Mouse (Mus musculus) liver, embryonic 12.5 days (tissue): ENCODE data around the gene Sycn. TPM values are rescaled to one million over a fixed set of nuclear protein-coding genes. Genes with fewer than 3 reads are reported as not detected.

Source experiments
- ATAC-seq: fragments of 200-750 bp; cut with Nextera tagmentation; 2 replicates; pipeline ENCODE4 v1.8.0; 2017; ENCODE audit warnings: moderate number of reproducible peaks, mild to moderate bottlenecking, moderate library complexity
- H3K27ac ChIP-seq: fragments of 300-500 bp; sonication (generic); 2 replicates; pipeline ENCODE4 v1.5.1; 2016; ENCODE audit warnings: mild to moderate bottlenecking
- H3K27me3 ChIP-seq: fragments of 300-500 bp; sonication (generic); replicated peaks from 2 replicates; pipeline ENCODE4 v1.6.1; 2016; ENCODE audit warnings: mild to moderate bottlenecking, moderate library complexity
- H3K36me3 ChIP-seq: fragments of 300-500 bp; sonication (generic); 2 replicates; pipeline ENCODE4 v1.6.1; 2016; ENCODE audit warnings: mild to moderate bottlenecking, moderate library complexity
- H3K4me1 ChIP-seq: fragments of 300-500 bp; sonication (generic); 2 replicates; pipeline ENCODE4 v1.6.1; 2016
- H3K4me2 ChIP-seq: fragments of 300-500 bp; sonication (generic); 2 replicates; pipeline ENCODE4 v1.6.1; 2016; ENCODE audit warnings: mild to moderate bottlenecking, moderate library complexity
- H3K4me3 ChIP-seq: fragments of 300-500 bp; sonication (generic); 2 replicates; pipeline ENCODE4 v1.5.1; 2016; ENCODE audit warnings: mild to moderate bottlenecking, moderate library complexity
- H3K9ac ChIP-seq: fragments of 300-500 bp; sonication (generic); 2 replicates; pipeline ENCODE4 v1.6.1; 2016; ENCODE audit warnings: mild to moderate bottlenecking, moderate library complexity
- H3K9me3 ChIP-seq: fragments of 300-500 bp; sonication (generic); replicated peaks from 2 replicates; pipeline ENCODE4 v1.6.1; 2016; ENCODE audit warnings: mild to moderate bottlenecking, moderate library complexity
- WGBS: fragments of 180-500 bp; shearing (Covaris S2); methylation state at CpG from one replicate; pipeline ENCODE4 v1.1.7; 2016; ENCODE audit not compliant: insufficient replicate concordance; 5-methylcytosine and 5-hydroxymethylcytosine counted together
- polyA plus RNA-seq: library from polyadenylated mRNA; unstranded; fragments of >200 nt; fragmentation: Nextera tagmentation; extraction: Ambion mirVana; gene quantifications from 2 replicates; pipeline ENCODE4 v1.2.1, GENCODE M21; 2016

Sycn gene
- polyA plus RNA-seq, 1 experiment from 2014 or later = not detected

GRCm38 (mm10) chr7:28561967-28562366 lies 21.3 kb downstream of the Sycn start:
- H3K4me3 ChIP-seq = no peak overlapping the region
- H3K27me3 ChIP-seq = no peaks in the 10 kb centered on the region
- H3K9me3 ChIP-seq = no peaks in the 10 kb centered on the region
- peaks cover 86% of the 10 kb centered on the region for H3K36me3 ChIP-seq
- no peak for ATAC-seq
- H3K9ac ChIP-seq = no peak overlapping the region
- H3K4me1 ChIP-seq = peaks cover 20% of the 10 kb centered on the region
- WGBS = 83% methylated on average over 11 of the region's 11 CpGs
- no peak overlapping the region for H3K27ac ChIP-seq
- H3K4me2 ChIP-seq = no peak overlapping the region

GRCm38 (mm10) chr7:28562371-28562770 lies 21.7 kb downstream of the Sycn start:
- WGBS = 79% methylated on average over 13 of the region's 13 CpGs
- H3K27ac ChIP-seq = no peak overlapping the region
- no peak overlapping the region for H3K4me2 ChIP-seq
- H3K4me1 ChIP-seq = peaks cover 18% of the 10 kb centered on the region
- no peaks in the 10 kb centered on the region for H3K9me3 ChIP-seq
- H3K4me3 ChIP-seq = no peak overlapping the region
- ATAC-seq = no peak
- H3K27me3 ChIP-seq = no peaks in the 10 kb centered on the region
- no peak overlapping the region for H3K9ac ChIP-seq
- H3K36me3 ChIP-seq = peaks cover 90% of the 10 kb centered on the region

GRCm38 (mm10) chr7:28562951-28563350 lies 22.3 kb downstream of the Sycn start:
- H3K4me3 ChIP-seq = no peak overlapping the region
- no peak overlapping the region for H3K9ac ChIP-seq
- WGBS = 91% methylated on average over 13 of the region's 13 CpGs
- H3K9me3 ChIP-seq = no peaks in the 10 kb centered on the region
- peaks cover 16% of the 10 kb centered on the region for H3K4me1 ChIP-seq
- peaks cover 94% of the 10 kb centered on the region for H3K36me3 ChIP-seq
- no peak for ATAC-seq
- no peaks in the 10 kb centered on the region for H3K27me3 ChIP-seq
- no peak overlapping the region for H3K4me2 ChIP-seq
- H3K27ac ChIP-seq = no peak overlapping the region

GRCm38 (mm10) chr7:28565407-28565806 lies 24.7 kb downstream of the Sycn start:
- Histone ChIP-seq H3K4me1 (peaks cover 12% of the 10 kb centered on the region), H3K9me3 (no peaks in the 10 kb centered on the region), H3K9ac (no peak overlapping the region), H3K36me3 (peaks cover 95% of the 10 kb centered on the region), H3K4me3 (no peak overlapping the region), H3K27me3 (no peaks in the 10 kb centered on the region), H3K27ac (no peak overlapping the region), H3K4me2 (no peak overlapping the region)
- no peak for ATAC-seq
- 71% methylated on average over 5 of the region's 5 CpGs for WGBS

- Histone ChIP-seq H3K4me1 (peaks cover 33% of the 10 kb centered on the region), H3K4me2 (no peak overlapping the region), H3K27me3 (no peaks in the 10 kb centered on the region), H3K9me3 (no peaks in the 10 kb centered on the region), H3K4me3 (no peak overlapping the region), H3K36me3 (peaks cover 77% of the 10 kb centered on the region), H3K9ac (no peak overlapping the region), H3K27ac (no peak overlapping the region)
- 58% methylated on average over 4 of the region's 4 CpGs for WGBS
- ATAC-seq = no peak
Observed at GRCm38 (mm10) chr7:28567539-28567938, 26.9 kb downstream of the Sycn start.

GRCm38 (mm10) chr7:28568253-28568652 lies 27.6 kb downstream of the Sycn start:
- Histone ChIP-seq H3K27me3 (no peaks in the 10 kb centered on the region), H3K36me3 (peaks cover 70% of the 10 kb centered on the region), H3K4me3 (no peak overlapping the region), H3K4me1 (peaks cover 40% of the 10 kb centered on the region), H3K27ac (no peak overlapping the region), H3K4me2 (no peak overlapping the region), H3K9me3 (no peaks in the 10 kb centered on the region), H3K9ac (no peak overlapping the region)
- ATAC-seq = no peak

- H3K4me2 ChIP-seq = no peak overlapping the region
- peaks cover 48% of the 10 kb centered on the region for H3K36me3 ChIP-seq
- ATAC-seq = no peak
- H3K4me3 ChIP-seq = no peak overlapping the region
- H3K4me1 ChIP-seq = peaks cover 62% of the 10 kb centered on the region
- H3K27me3 ChIP-seq = no peaks in the 10 kb centered on the region
- H3K27ac ChIP-seq = 0 out of 2 replicates have a peak overlapping the region, but pooled peaks have one; percentile 8
- no peaks in the 10 kb centered on the region for H3K9me3 ChIP-seq
- H3K9ac ChIP-seq = no peak overlapping the region
- WGBS = 77% methylated on average over 12 of the region's 12 CpGs
Observed at GRCm38 (mm10) chr7:28570291-28570981, 29.8 kb downstream of the Sycn start.

GRCm38 (mm10) chr7:28570982-28571682 lies 30.4 kb downstream of the Sycn start:
- Histone ChIP-seq H3K27me3 (no peaks in the 10 kb centered on the region), H3K36me3 (peaks cover 41% of the 10 kb centered on the region), H3K4me2 (no peak overlapping the region), H3K4me1 (peaks cover 69% of the 10 kb centered on the region), H3K4me3 (no peak overlapping the region), H3K9ac (no peak overlapping the region), H3K27ac (0 out of 2 replicates have a peak overlapping the region, but pooled peaks have one; percentile 8), H3K9me3 (no peaks in the 10 kb centered on the region)
- no peak for ATAC-seq
- WGBS = 61% methylated on average over 5 of the region's 5 CpGs

- Histone ChIP-seq H3K4me2 (no peak overlapping the region), H3K36me3 (peaks cover 26% of the 10 kb centered on the region), H3K27ac (peak overlapping the region; percentile 52), H3K9ac (no peak overlapping the region), H3K4me3 (no peak overlapping the region), H3K4me1 (peaks cover 85% of the 10 kb centered on the region), H3K9me3 (no peaks in the 10 kb centered on the region), H3K27me3 (no peaks in the 10 kb centered on the region)
- WGBS = 67% methylated on average over 5 of the region's 5 CpGs
- ATAC-seq = no peak
Observed at GRCm38 (mm10) chr7:28572689-28573088, 32.0 kb downstream of the Sycn start.

GRCm38 (mm10) chr7:28573236-28573635 lies 32.6 kb downstream of the Sycn start:
- ATAC-seq = no peak
- H3K4me2 ChIP-seq = 0 out of 2 replicates have a peak overlapping the region, but pooled peaks have one; percentile 10
- H3K27me3 ChIP-seq = no peaks in the 10 kb centered on the region
- H3K4me1 ChIP-seq = peaks cover 87% of the 10 kb centered on the region
- peak overlapping the region; percentile 52 for H3K27ac ChIP-seq
- H3K4me3 ChIP-seq = no peak overlapping the region
- peaks cover 20% of the 10 kb centered on the region for H3K36me3 ChIP-seq
- no peaks in the 10 kb centered on the region for H3K9me3 ChIP-seq
- WGBS = 84% methylated on average over 3 of the region's 3 CpGs
- H3K9ac ChIP-seq = no peak overlapping the region

- Histone ChIP-seq H3K27ac (peak overlapping the region; percentile 80), H3K27me3 (no peaks in the 10 kb centered on the region), H3K4me3 (no peak overlapping the region), H3K9ac (no peak overlapping the region), H3K4me2 (peak overlapping the region; percentile 50; the same call in 1 of the 2 replicates), H3K36me3 (peaks cover 13% of the 10 kb centered on the region), H3K9me3 (no peaks in the 10 kb centered on the region), H3K4me1 (peaks cover 100% of the 10 kb centered on the region)
- WGBS = 50% methylated on average over 11 of the region's 11 CpGs
- peak; percentile 31; the same call in 1 of the 2 replicates for ATAC-seq
Observed at GRCm38 (mm10) chr7:28575597-28575996, 34.9 kb downstream of the Sycn start.

- peak overlapping the region; percentile 52 for H3K9ac ChIP-seq
Observed at GRCm38 (mm10) chr7:28576271-28576914, 35.7 kb downstream of the Sycn start.

More at GRCm38 (mm10) chr7:28576271-28576914, 35.7 kb downstream of the Sycn start:
- WGBS = 53% methylated on average over 5 of the region's 5 CpGs
- Histone ChIP-seq H3K27me3 (no peaks in the 10 kb centered on the region), H3K27ac (peak overlapping the region; percentile 80), H3K36me3 (peaks cover 21% of the 10 kb centered on the region), H3K4me1 (peaks cover 100% of the 10 kb centered on the region), H3K4me2 (peak overlapping the region; percentile 50), H3K4me3 (peak overlapping the region; percentile 2; the same call in 1 of the 2 replicates), H3K9me3 (no peaks in the 10 kb centered on the region)
- ATAC-seq = peak; percentile 79
